ENCODE assay signal across 8 mouse cellular contexts in genomic region chr3:96269511-96270474, GRCm38 (mm10). TPM values are rescaled to one million over a fixed set of nuclear protein-coding genes. Genes with fewer than 3 reads are reported as not detected.
DNase-seq lines count a peak whose midpoint lies in the region; ATAC-seq and TF ChIP-seq lines count a peak whose summit lies in the region.

Gene Hist2h2bb (plus strand): TSS chr3:96269752.

- no peaks in the 10 kb centered on the region for H3K36me3 ChIP-seq in ES-E14 (ENCODE audit: control insufficient read depth, insufficient read depth, low read length, poor library complexity, severe bottlenecking)
- H3K36me3 ChIP-seq in forebrain, embryonic 16.5 days (ENCODE audit: control insufficient read depth, insufficient read depth), result no peaks in the 10 kb centered on the region
- H3K36me3 ChIP-seq in lung, embryonic 14.5 days (ENCODE audit: insufficient read depth), result no peaks in the 10 kb centered on the region
- no peaks in the 10 kb centered on the region for H3K36me3 ChIP-seq in thymus, adult 2 months (ENCODE audit: control insufficient read depth, insufficient read depth, low read length)

- H3K27me3 ChIP-seq in forebrain, embryonic 16.5 days (replicated peaks; ENCODE audit: control insufficient read depth, insufficient read depth, low read length), result no peaks in the 10 kb centered on the region
- H3K27me3 ChIP-seq in lung, embryonic 14.5 days (ENCODE audit: insufficient read depth, low read length), result no peaks in the 10 kb centered on the region
- H3K27me3 ChIP-seq in thymus, adult 2 months (ENCODE audit: control insufficient read depth, insufficient read depth, low read length), result no peaks in the 10 kb centered on the region

- peak within 1 kb of the TSS; percentile 61 to 81 for H3K4me3 ChIP-seq in ES-E14 (ENCODE audit: insufficient read depth in 1 of 2, low read depth in 1 of 2, low read length in 2 of 2, poor library complexity in 1 of 2, severe bottlenecking in 1 of 2)
- peak within 1 kb of the TSS; percentile 61 for H3K4me3 ChIP-seq in forebrain, embryonic 16.5 days (replicated peaks; ENCODE audit: low read length)
- H3K4me3 ChIP-seq in layer of hippocampus, adult 2 months, result peak within 1 kb of the TSS; percentile 81
- H3K4me3 ChIP-seq in lung, embryonic 14.5 days (ENCODE audit: low read depth, low read length), result peak within 1 kb of the TSS; percentile 53
- H3K4me3 ChIP-seq in olfactory bulb, adult 2 months (ENCODE audit: insufficient read depth, low read depth, low read length), result peak within 1 kb of the TSS; percentile 86
- H3K4me3 ChIP-seq in thymus, adult 2 months (ENCODE audit: control insufficient read depth, insufficient read depth, low read length), result peak within 1 kb of the TSS; percentile 62

- H3K9me3 ChIP-seq in ES-E14 (ENCODE audit: control insufficient read depth, insufficient read depth, low read depth, low read length), result no peaks in the 10 kb centered on the region
- H3K9me3 ChIP-seq in forebrain, embryonic 16.5 days (ENCODE audit: control insufficient read depth, low read length), result no peaks in the 10 kb centered on the region
- no peaks in the 10 kb centered on the region for H3K9me3 ChIP-seq in lung, embryonic 14.5 days (ENCODE audit: low read depth, low read length)

- peaks cover 3 to 5% of the 10 kb centered on the region in 2 experiments; a peak in 3 of 4 replicates for H3K4me1 ChIP-seq in ES-E14 (ENCODE audit: control insufficient read depth in 2 of 2, insufficient read depth in 2 of 2, low read length in 2 of 2, poor library complexity in 1 of 2)
- peaks cover 10% of the 10 kb centered on the region for H3K4me1 ChIP-seq in forebrain, embryonic 16.5 days (replicated peaks; ENCODE audit: control insufficient read depth, insufficient read depth, low read length)
- peaks cover 6% of the 10 kb centered on the region; the same call in 1 of the 2 replicates for H3K4me1 ChIP-seq in lung, embryonic 14.5 days (ENCODE audit: insufficient read depth)
- H3K4me1 ChIP-seq in olfactory bulb, adult 2 months (ENCODE audit: control insufficient read depth, insufficient read depth, low read length), result no peaks in the 10 kb centered on the region
- H3K4me1 ChIP-seq in thymus, adult 2 months (replicated peaks; ENCODE audit: control insufficient read depth, insufficient read depth, low read length), result peaks cover 14% of the 10 kb centered on the region

- peak within 1 kb of the TSS; percentile 84 for H3K9ac ChIP-seq in ES-E14 (ENCODE audit: insufficient read depth, low read depth, low read length, poor library complexity, severe bottlenecking)
- peak within 1 kb of the TSS; percentile 78 for H3K9ac ChIP-seq in forebrain, embryonic 16.5 days (replicated peaks; ENCODE audit: low read depth, low read length)
- peak within 1 kb of the TSS; percentile 79 for H3K9ac ChIP-seq in lung, embryonic 14.5 days

- no peak for TF ChIP-seq CTCF in layer of hippocampus, adult 2 months (conservative IDR thresholded peaks at IDR 0.05)
- TF ChIP-seq CTCF in lung, embryonic 14.5 days (IDR thresholded peaks at IDR 0.05; ENCODE audit: low read depth), result no peak
- TF ChIP-seq CTCF in olfactory bulb, adult 2 months (IDR thresholded peaks at IDR 0.05; ENCODE audit: insufficient read depth, low read depth, low read length), result no peak
- no peak for TF ChIP-seq CTCF in thymus, adult 2 months (IDR thresholded peaks at IDR 0.05; ENCODE audit: borderline replicate concordance, control insufficient read depth, extremely low read depth, insufficient read depth, low read length, poor library complexity)

- peak; percentile 95 for DNase-seq in ES-E14 (ENCODE audit: low read depth, low spot score)
- DNase-seq in cerebellum, adult 11-12 months, result peak; percentile 96
- DNase-seq in heart, postnatal 36 days, result peak; percentile 90
- DNase-seq in layer of hippocampus, adult 2 months (ENCODE audit: low spot score in 2 of 2), result peak; percentile 87 to 96
- DNase-seq in lung, embryonic 14.5 days, result peak; percentile 99
- DNase-seq in thymus, adult 2 months, result peak; percentile 88

- TF ChIP-seq POLR2A in olfactory bulb, adult 2 months (IDR thresholded peaks at IDR 0.05; ENCODE audit: insufficient read depth, low read depth, low read length), result peak; percentile 99
- peak; percentile 99 for TF ChIP-seq POLR2A in thymus, adult 2 months (IDR thresholded peaks at IDR 0.05; ENCODE audit: control insufficient read depth, extremely low read depth, insufficient read depth, low read length, poor library complexity)

- intact Hi-C loops in heart, postnatal 36 days (cut with DNase I), result no loop called here

- in situ Hi-C loops in ES-E14 (cut with MboI; ENCODE audit: low sequenced_read_pairs in 2 of 2, unreplicated experiment in 2 of 2), result no loop called here

- peak; percentile 96 for ATAC-seq in forebrain, embryonic 16.5 days
- ATAC-seq in lung, embryonic 14.5 days (ENCODE audit: insufficient read depth), result peak; percentile 96

- peak within 1 kb of the TSS; percentile 89 for H3K27ac ChIP-seq in ES-E14 (ENCODE audit: insufficient read depth, low read depth, low read length, poor library complexity, severe bottlenecking)
- peak within 1 kb of the TSS; percentile 99 for H3K27ac ChIP-seq in forebrain, embryonic 16.5 days (ENCODE audit: low read length)
- peak within 1 kb of the TSS; percentile 92 for H3K27ac ChIP-seq in layer of hippocampus, adult 2 months
- peak within 1 kb of the TSS; percentile 98 for H3K27ac ChIP-seq in lung, embryonic 14.5 days (ENCODE audit: low read depth)
- H3K27ac ChIP-seq in olfactory bulb, adult 2 months (ENCODE audit: insufficient read depth, low read depth, low read length), result peak within 1 kb of the TSS; percentile 98
- H3K27ac ChIP-seq in thymus, adult 2 months (ENCODE audit: control insufficient read depth, insufficient read depth, low read length), result peak within 1 kb of the TSS; percentile 97

- H3K4me2 ChIP-seq in forebrain, embryonic 16.5 days (ENCODE audit: low read length), result peak within 1 kb of the TSS; percentile 88
- H3K4me2 ChIP-seq in lung, embryonic 14.5 days, result peak within 1 kb of the TSS; percentile 87

- under 1% methylated on average over 45 of the region's 45 CpGs for WGBS in forebrain, embryonic 16.5 days
- WGBS in lung, embryonic 14.5 days, result under 1% methylated on average over 45 of the region's 45 CpGs
- WGBS in olfactory bulb, adult 2 months, result under 1% methylated on average over 45 of the region's 45 CpGs
- WGBS in thymus, adult 2 months, result under 1% methylated on average over 45 of the region's 45 CpGs

TF ChIP-seq in ES-E14, 5 proteins besides CTCF, POLR2A, EP300 and RAD21:
- TF ChIP-seq MAFK (IDR thresholded peaks at IDR 0.05; ENCODE audit: insufficient read depth, low read depth, low read length) (peak; percentile 82), ZNF384 (IDR thresholded peaks at IDR 0.05; ENCODE audit: low read depth, low read length) (no peak), HCFC1 (IDR thresholded peaks at IDR 0.05; ENCODE audit: borderline replicate concordance, insufficient read depth, low read length) (peak; percentile 54; the same call in 1 of the 2 replicates), CHD2 (IDR thresholded peaks at IDR 0.05; ENCODE audit: low read depth, low read length) (no peak; the same call in 1 of the 2 replicates), ZC3H11A (IDR thresholded peaks at IDR 0.05; ENCODE audit: borderline replicate concordance, low read depth, low read length) (no peak)

RNA-seq across cellular contexts. Expression of gene Hist2h2bb, which starts in this region (rescaled TPM):
- 1,985 and 2,453 TPM in 2 replicates for total RNA-seq in ES-E14 (2012; rRNA removed)
- polyA plus RNA-seq in forebrain, embryonic 16.5 days (2015; fragmentation: Nextera tagmentation; extraction: Ambion mirVana), result 3.2 and 4.6 TPM in 2 replicates
- total RNA-seq in heart, postnatal 36 days (2021), result 10 to 100 TPM; 51.8 to 59.2 TPM
- 100 to 1,000 TPM; 126 to 137 TPM for total RNA-seq in layer of hippocampus, adult 2 months (2021)
- polyA plus RNA-seq in lung, embryonic 14.5 days (2014; fragmentation: Nextera tagmentation; extraction: Ambion mirVana), result 23.2 and 26.7 TPM in 2 replicates
- not detected in 2 replicates for polyA plus RNA-seq in olfactory bulb, adult 2 months (2012; ENCODE audit: insufficient read depth, insufficient read length, low replicate concordance, missing spikeins)
- 163 and 177 TPM in 2 replicates for polyA plus RNA-seq in thymus, adult 2 months (2012; rRNA removed)

Comparison
In these comparisons a context has a peak if more than half of its experiments do, and no peak if none do; other contexts are left out.
1. Peak in every context shown above with its lines: DNase-seq, ATAC-seq, H3K4me3 ChIP-seq and H3K27ac ChIP-seq.
2. RNA of gene Hist2h2bb (total RNA-seq): 1,985 to 2,453 TPM in ES-E14; 126 to 137 TPM in layer of hippocampus, adult 2 months and 51.8 to 59.2 TPM in heart, postnatal 36 days; every median in the first group is over 10 times any median in the second.